Mouse (Mus musculus) spleen, postnatal 10 days (tissue): ENCODE data around the gene Mical2.

Source experiments
- DNase-seq, 2 experiments: peaks; one replicate each; pipeline ENCODE4 v3.0.0; 2021 to 2022; ENCODE audit warnings: low spot score in 2 of 2

Gene Mical2

DNA sequence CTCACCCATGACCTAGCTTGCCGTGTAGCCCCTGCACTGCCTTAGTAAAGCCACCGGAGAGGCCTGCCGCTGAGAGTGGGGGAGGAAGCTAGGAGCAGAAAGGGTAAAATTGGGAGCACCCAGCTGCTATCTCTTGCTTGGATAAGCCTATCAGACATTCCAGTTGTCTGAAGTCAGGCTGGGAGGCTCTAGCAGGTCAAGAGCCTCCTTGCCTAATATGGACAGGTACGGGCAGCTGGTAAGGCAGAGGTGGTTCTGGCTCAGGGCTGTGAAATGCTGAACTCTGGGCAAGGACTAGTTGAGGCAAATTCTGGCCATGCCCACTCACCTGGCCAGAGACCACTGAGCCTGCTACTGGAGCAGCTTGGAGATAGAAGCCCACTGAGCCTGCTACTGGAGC, 51.2 kb downstream of the Mical2 start:
- no peak for DNase-seq

DNA sequence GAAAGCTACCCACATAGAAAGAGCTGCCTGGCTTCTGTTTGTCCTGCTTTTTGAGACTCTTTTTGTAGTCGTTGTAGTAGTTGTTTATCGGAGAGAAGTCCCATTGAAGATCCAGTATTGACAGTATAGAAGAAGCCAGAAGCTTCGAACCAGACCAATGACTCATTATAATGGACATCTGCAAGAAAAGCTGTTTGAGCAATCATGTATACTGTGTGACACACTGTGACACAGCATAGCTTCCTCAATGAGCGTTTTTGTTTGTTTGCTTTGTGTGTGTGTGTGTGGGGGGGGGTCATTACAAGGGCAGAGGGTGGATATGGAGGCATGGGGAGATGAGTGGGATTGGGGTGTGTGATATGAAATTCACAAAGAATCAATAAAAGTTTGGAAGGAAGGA, 53.0 kb downstream of the Mical2 start:
- no peak for DNase-seq

- DNase-seq: no peak
Observed at GRCm38 (mm10) chr7:112280474-112280873, 54.8 kb downstream of the Mical2 start.

GRCm38 (mm10) chr7:112283606-112284310, 58.1 kb downstream of the Mical2 start:
- no peak for DNase-seq

- DNase-seq: no peak
Observed at GRCm38 (mm10) chr7:112285573-112285972, 59.9 kb downstream of the Mical2 start.

DNA sequence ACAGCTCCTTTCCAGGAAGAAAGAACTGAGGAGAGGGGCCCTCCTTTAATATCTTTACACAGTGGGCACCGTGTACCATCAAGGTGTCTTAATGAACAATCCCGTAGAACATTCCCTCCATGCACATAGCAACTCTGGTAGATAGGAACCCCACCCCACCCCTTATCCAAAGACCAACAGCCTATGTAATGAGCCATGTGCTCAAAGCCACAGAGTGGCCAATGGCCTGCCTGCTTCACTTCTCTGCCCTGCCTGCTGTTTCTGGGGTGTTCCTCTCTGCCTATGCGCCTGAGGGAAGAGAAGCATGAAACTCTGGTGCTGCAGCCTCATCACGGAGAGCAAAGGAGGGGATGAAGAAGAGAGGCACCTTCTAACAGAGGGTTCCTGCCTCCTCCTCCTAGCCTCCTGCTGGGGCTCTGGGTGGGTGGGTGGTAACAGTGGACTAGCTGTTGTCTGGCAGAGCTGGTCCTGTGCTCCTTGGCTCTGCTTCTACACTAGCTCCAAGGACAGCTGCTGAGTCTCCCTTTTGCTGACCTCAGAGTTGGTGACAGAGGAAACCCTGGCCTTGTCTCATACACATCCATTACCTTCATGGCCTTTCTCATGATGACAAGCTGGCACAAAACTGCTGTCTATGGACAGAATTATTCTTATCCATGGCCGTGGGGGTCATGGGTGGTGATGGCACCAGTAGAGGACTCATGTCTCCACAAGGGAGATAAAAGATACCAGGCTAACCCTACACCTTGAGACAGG, 62.9 kb downstream of the Mical2 start:
- DNase-seq: no peak

DNA sequence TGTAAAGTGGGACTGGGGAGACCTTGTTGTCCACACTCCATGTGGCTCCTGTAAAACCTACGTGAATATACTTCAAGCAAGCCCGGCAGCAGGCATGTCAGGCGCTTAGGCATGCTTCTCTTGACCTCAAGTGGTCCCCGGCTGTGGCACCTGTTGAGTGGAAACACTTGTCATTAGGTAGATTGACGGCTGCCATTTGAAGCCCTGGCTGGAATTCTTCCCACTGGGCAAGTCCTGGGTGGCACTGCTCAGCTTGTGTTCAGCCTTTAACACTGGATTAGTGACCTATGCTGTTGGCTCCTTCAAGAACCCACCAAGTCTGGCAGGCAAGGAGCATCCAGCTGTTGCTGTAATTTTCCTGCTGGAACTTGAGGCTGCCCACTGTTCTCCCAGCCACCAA, 63.9 kb downstream of the Mical2 start:
- DNase-seq: no peak

DNA sequence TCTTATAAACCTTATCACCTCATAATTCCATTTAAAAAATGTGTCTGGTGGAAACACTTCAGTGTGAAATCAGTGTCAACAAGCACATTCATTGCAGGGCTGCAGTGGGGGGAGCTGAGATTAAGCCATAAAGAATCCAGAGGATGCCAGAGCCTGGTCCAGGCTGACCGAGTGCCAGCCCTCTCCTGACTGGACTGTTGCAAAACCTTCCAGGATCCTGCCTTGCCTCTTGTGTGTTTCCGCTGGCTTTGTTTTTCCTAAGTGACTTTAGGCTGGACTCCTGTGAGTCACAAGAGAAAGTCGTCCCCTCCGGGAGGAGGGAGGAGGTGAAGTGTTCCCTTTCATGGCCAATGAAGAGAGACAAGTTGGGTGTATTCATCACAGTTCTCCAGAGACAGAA, 64.3 kb downstream of the Mical2 start:
- DNase-seq: no peak

DNA sequence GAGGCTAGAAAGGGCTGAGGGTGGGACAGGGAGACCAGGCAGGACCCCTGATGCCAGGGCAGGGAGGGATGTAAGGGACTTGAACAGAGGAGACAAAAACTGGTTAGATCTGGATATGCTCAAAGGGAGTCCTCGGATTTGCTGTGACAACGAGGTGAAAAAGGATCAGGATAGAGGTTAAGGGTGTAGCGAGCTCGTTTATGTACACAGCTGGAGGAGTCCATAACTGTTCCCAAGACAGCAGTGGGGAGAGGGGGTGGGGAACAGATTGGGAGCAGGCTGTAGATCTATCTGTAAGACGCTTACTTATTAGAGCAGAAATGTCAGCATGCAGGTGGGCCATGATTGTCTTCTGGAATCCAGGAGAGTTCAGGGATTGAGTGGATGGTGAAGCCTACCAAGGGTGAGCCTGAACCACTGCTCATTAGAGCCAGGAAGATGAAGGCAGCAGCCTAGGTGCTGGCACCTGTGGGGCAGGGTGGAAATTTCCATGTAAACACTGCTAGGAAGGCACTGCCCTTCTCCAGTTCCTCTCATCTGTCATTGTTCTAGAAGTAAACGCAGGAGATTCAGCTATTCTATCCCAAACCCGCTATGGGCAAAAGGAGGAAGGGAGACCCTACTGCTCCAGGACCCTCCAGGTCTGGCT, 67.9 kb downstream of the Mical2 start:
- no peak for DNase-seq

DNA sequence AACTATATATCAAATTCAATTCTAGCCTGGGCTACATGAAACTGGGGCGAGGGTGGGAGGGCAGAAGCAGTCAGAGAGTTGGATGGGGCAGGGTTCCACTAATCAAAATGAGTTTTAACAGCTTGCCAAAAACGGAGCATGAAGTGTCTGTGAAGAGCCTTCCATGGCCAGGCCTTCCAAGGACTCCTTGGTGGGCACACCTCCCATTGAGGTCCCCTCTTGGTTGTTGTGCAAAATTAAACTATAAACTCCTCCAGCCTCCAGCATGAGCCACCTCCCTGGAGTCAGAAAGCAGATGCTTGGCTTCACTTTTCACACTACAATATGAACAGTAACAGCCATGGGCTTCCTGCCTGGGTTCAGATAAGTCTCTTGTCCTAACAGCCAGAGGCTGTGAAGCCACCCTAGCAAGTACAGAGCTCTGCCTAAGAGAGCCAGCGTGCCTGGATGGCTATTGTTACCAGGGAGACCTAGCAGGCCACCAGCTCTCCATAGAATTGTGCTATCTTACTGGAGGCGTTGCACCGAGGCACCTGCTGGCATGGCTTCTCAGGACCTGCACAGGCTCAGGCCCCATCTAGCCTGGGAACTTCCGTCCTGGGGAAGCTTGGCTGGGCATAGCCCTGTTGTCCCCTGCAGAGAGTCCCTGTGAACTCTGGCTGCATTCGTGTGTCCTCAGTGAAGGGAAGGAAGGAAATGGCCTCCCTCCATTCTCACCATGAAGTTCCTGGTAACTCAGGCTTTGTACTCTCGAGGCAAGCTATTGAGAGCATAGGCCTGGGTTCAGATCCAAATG, 70.0 kb downstream of the Mical2 start:
- DNase-seq: no peak

DNA sequence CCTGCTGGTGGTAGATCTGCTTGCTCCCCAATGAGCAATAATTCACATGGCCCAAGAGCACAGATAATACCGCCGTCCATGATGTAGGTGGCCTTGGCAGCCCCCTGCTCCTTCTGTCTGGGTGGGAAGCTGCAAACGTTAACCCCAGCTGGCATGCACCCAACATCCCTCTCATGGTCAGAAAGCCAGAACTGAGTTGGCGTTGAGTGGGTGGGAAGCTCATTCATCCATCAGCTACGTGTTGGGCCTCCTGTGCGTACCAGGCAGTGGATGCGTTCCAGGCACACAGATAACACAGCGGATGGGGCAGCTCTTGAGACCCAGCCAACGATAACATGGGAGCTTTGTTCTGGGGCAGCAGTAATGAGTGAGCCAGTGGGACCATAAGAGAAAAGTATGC, 72.4 kb downstream of the Mical2 start:
- no peak for DNase-seq

- DNase-seq: no peak
Observed at GRCm38 (mm10) chr7:112298871-112299422, 73.3 kb downstream of the Mical2 start.

DNA sequence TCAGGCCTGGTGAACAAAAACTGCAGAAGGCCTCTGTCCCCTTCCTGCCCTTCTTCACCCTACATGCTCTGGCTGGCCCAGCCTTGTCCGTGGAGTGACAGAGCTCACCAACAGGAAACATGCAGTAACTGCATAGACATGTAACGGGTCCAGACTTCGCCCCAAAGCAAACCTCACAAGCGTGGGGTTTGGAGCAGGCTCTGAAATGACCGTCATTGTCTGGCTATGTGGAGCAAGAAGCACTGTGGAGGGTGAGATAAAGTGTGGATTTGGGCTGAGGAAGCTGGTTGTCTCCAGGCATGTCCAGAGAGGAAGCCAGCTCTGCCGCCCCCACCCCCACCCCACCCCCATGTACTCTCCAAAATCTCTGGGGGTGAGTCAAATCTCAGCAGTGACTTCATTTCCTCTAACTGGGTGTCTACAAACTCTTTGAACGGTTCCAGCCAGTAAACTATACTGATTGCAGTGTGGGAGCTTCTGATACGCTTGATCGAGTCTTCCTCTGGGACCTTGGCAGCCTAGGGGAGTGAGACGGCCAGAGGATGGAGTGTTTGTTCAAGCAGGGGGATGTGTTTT, 74.0 kb downstream of the Mical2 start:
- no peak for DNase-seq

DNA sequence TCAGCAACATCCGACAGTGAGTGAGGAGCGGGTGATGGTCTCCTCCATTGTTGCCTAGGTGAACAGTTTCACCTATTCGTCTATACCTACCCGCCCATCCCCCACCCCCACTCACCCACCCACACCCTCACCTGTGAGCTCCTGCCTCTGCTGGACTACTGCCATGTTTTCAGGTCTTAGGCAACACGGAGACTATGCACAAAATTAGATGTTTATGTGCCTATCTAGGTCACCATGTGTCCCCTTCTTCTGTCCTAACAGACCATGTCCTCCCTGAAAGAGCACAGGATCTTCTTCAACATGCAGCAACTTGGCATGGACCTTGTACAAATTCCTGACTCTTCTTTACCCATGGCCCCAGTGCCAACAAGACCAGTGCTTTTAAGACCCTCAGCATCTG, 74.5 kb downstream of the Mical2 start:
- no peak for DNase-seq

DNA sequence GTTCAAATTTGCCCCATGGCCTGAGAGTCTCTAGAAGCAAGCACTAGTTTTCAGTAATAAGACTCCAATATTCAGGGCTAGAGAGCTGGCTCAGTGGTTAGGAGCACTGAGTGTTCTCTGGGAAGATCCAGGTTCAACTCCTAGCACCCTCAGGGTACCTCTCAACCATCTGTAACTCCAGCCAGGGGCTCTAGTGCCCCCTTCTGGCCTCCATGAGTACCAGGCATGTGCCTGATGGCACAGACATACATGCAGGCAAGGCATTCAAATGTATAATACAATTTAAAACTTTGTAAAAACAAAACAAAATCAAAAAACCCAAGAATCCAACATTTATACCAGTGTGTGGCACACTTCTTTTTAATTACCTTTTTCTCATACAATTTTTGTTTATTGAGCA, 75.4 kb downstream of the Mical2 start:
- no peak for DNase-seq

DNA sequence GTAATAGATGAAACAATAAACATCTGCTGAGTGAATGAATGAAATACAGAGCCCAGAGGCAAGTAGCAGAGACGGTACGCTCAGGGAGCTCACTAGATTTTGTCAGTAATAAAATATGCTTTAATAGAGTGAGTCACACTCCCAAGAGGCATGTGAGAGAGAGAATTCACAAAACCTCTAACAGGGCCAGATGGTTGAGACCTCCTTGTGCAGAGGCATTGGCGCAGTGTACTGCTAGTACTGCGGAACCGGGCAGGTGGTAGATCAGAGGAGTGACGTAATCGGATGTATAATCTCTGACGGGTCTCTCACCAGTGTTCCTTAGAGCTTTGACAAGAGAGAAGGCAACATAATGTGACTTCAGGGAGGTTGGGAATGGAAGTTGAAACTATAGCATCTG, 78.7 kb downstream of the Mical2 start:
- no peak for DNase-seq

- no peak for DNase-seq
Observed at GRCm38 (mm10) chr7:112309289-112310016, 83.8 kb downstream of the Mical2 start.

DNA sequence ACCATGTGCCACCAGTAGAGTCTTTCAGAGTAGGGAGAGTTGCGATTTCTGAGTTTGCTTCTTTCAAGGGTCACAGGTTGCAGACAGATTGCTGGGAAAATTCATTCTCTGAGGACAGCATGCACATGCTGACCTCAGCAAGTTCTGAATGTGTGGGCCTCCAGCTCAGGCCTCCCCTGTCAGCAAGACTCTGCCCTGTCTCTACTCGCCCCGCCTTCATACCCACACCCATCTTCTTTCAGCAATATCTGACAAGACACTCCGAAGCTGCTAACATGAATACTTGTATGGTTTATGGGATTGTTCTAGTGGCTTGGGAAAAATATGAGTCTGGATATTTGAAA, 84.3 kb downstream of the Mical2 start:
- no peak for DNase-seq

GRCm38 (mm10) chr7:112313211-112313610, 87.6 kb downstream of the Mical2 start:
- no peak for DNase-seq

DNA sequence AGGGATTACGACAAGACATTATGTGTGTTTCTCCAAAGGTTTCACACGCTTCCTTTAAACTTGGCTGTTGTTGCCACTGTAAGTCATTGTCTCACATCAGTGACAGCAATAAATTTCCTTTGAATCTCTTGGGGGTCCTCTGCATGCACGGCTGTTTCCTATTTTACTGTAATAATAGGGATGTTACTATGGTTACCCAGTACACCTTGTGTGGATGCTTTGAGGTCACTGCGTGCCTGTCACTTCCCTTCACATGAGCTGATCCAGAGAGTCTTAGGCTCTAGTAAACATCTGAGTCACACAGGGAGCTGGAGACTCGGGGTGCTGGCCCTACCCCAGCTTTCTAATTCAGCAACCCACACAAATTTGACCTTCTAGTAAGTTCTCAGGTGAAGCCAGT, 88.0 kb downstream of the Mical2 start:
- DNase-seq: no peak

DNA sequence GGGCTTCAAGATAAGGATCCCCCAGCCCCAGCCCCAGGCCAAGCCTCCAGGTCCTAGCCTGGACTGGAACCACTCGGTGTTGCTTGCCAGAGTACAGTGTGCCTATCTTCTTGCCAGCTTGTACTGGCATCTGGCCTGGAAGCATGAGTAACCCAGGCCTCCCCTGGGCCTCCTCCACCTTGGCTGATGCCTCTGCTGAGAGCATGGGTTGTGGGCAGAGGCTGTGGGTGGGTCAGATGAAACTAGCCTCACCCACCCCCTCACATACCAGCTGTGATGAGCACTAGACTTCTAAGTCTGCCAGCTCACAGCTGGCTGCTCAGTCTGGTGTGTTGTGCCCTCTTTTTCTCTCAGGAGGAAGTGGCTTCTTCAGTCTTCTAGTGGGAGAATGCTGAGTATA, 90.6 kb downstream of the Mical2 start:
- DNase-seq: no peak
